Mouse (Mus musculus) bone marrow, adult 2 months (tissue): ENCODE data around the gene Exd2.

Experiments
- CTCF ChIP-seq: fragments of 200-500 bp; IDR thresholded peaks from 2 replicates; pipeline ENCODE4 v1.5.1; 2011; ENCODE audit warnings: low read length, control low read depth; ENCODE audit not compliant: control insufficient read depth, insufficient read depth
- POLR2A ChIP-seq: fragments of 200-500 bp; IDR thresholded peaks from 2 replicates; pipeline ENCODE4 v1.6.1; 2011; ENCODE audit warnings: low read depth, mild to moderate bottlenecking, control low read depth, low read length, borderline replicate concordance; ENCODE audit not compliant: control insufficient read depth

DNA sequence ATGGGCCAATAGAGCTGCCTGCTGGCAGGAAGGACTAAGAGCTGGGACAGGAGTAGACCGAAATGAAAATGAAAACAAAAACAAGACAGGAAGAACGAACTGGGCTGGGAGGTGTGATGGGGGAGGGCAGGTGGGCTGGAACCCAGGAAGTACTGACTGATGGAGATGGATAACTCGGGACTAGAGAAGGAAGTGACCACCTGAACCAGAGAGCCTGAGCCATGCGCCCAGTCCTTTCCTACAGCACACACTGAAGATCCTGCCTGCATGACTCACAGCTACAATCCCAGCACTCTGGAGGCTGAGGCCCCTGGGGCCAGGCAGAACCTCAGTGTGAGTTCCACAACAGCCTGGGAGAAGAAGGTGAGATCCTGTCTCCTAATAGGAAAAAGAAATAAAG is 29.6 kb upstream of the Exd2 start:
- no peak for TF ChIP-seq POLR2A
- no peak for TF ChIP-seq CTCF
